Mouse (Mus musculus): Measurements from ENCODE around the gene 1700016K19Rik. TPM values are rescaled to one million over a fixed set of nuclear protein-coding genes. Genes with fewer than 3 reads are reported as not detected.

The 1700016K19Rik gene
- total RNA-seq, 1 experiment, result 1.2 TPM

DNA sequence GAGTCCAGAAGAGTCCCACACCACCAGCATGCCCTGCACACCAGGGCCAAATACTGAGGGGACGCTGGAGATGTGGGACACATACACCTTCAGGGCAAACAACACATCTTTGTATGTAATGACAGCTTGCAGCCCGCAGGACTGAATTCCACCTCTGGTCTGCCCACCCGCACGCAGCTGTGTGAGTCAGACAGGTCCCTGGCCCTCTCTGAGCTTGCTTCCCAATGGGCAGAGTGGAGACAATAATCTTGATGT lies 35.3 kb upstream of the 1700016K19Rik start:
- TF ChIP-seq ZNF384 (IDR thresholded peaks at IDR 0.05; ENCODE audit: low read depth, low read length) (no peak), MAFK (IDR thresholded peaks at IDR 0.05; ENCODE audit: insufficient read depth, low read depth, low read length) (no peak), CHD2 (IDR thresholded peaks at IDR 0.05; ENCODE audit: low read depth, low read length) (no peak), ZC3H11A (IDR thresholded peaks at IDR 0.05; ENCODE audit: borderline replicate concordance, low read depth, low read length) (no peak), HCFC1 (IDR thresholded peaks at IDR 0.05; ENCODE audit: borderline replicate concordance, insufficient read depth, low read length) (no peak)
- H3K9me3 ChIP-seq (ENCODE audit: control insufficient read depth, insufficient read depth, low read depth, low read length), result no peaks in the 10 kb centered on the region
- no peaks in the 10 kb centered on the region for H3K4me1 ChIP-seq (ENCODE audit: control insufficient read depth in 2 of 2, insufficient read depth in 2 of 2, low read length in 2 of 2, poor library complexity in 1 of 2)
- H3K4me3 ChIP-seq (ENCODE audit: insufficient read depth in 1 of 2, low read depth in 1 of 2, low read length in 2 of 2, poor library complexity in 1 of 2, severe bottlenecking in 1 of 2), result no peak overlapping the region
- DNase-seq (ENCODE audit: low read depth, low spot score), result no peak
- in situ Hi-C loops (cut with MboI; ENCODE audit: low sequenced_read_pairs in 2 of 2, unreplicated experiment in 2 of 2), result no loop called here
- H3K27ac ChIP-seq (ENCODE audit: insufficient read depth, low read depth, low read length, poor library complexity, severe bottlenecking), result no peak overlapping the region
- H3K9ac ChIP-seq (ENCODE audit: insufficient read depth, low read depth, low read length, poor library complexity, severe bottlenecking), result no peak overlapping the region
- H3K36me3 ChIP-seq (ENCODE audit: control insufficient read depth, insufficient read depth, low read length, poor library complexity, severe bottlenecking), result no peaks in the 10 kb centered on the region

DNA sequence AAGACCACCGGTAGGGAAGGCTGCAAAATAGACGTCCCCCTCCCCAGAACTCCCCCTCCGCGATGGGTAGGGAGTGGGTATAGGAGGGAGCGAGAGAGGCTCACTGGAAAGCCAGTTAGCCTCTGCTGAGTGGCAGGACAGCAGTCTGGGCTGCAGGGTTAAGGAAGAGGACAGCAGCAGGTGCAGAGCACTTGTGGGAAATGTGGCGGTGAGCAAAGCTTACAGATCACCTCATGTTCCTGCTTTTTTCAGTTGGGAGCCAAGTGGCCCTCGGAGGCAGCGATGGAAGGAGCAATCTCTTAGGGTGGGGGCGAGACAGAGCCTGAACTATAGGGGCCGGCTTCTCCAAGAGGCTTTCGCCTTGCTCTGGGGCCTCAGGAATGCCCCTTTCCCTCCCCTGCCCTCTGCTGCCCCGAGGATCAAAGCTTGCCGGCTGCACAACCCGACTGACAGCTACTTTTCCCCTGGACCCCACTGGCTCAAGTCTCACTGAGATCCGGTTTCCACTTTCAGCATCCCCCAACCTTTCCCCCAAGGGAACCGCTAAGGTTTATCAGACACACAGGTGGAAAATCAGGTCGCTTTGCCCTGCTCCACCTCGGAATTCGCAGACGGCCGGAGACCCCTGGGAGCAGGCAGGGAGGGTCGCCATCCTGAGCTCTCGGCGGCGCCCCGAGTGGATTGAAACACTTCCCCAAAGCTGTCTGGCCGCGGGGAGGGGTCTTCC lies 33.9 kb upstream of the 1700016K19Rik start:
- TF ChIP-seq MAFK (IDR thresholded peaks at IDR 0.05; ENCODE audit: insufficient read depth, low read depth, low read length), result no peak
- TF ChIP-seq CHD2 (IDR thresholded peaks at IDR 0.05; ENCODE audit: low read depth, low read length), result no peak
- no peak for TF ChIP-seq ZC3H11A (IDR thresholded peaks at IDR 0.05; ENCODE audit: borderline replicate concordance, low read depth, low read length)
- no peak for TF ChIP-seq HCFC1 (IDR thresholded peaks at IDR 0.05; ENCODE audit: borderline replicate concordance, insufficient read depth, low read length)
- no peak for TF ChIP-seq ZNF384 (IDR thresholded peaks at IDR 0.05; ENCODE audit: low read depth, low read length)
- H3K9me3 ChIP-seq (ENCODE audit: control insufficient read depth, insufficient read depth, low read depth, low read length), result no peaks in the 10 kb centered on the region
- H3K27ac ChIP-seq (ENCODE audit: insufficient read depth, low read depth, low read length, poor library complexity, severe bottlenecking), result no peak overlapping the region
- no peaks in the 10 kb centered on the region for H3K4me1 ChIP-seq (ENCODE audit: control insufficient read depth in 2 of 2, insufficient read depth in 2 of 2, low read length in 2 of 2, poor library complexity in 1 of 2)
- peak overlapping the region; percentile 59 for H3K9ac ChIP-seq (ENCODE audit: insufficient read depth, low read depth, low read length, poor library complexity, severe bottlenecking)
- H3K4me3 ChIP-seq (ENCODE audit: insufficient read depth in 1 of 2, low read depth in 1 of 2, low read length in 2 of 2, poor library complexity in 1 of 2, severe bottlenecking in 1 of 2), result peak overlapping the region; percentile 84 to 85
- DNase-seq (ENCODE audit: low read depth, low spot score), result no peak
- in situ Hi-C loops (cut with MboI; ENCODE audit: low sequenced_read_pairs in 2 of 2, unreplicated experiment in 2 of 2), result no loop called here
- H3K36me3 ChIP-seq (ENCODE audit: control insufficient read depth, insufficient read depth, low read length, poor library complexity, severe bottlenecking), result no peaks in the 10 kb centered on the region

- in situ Hi-C loops (cut with MboI; ENCODE audit: low sequenced_read_pairs in 2 of 2, unreplicated experiment in 2 of 2), result no loop called here
Measured at GRCm38 (mm10) chr11:75966401-75967372, 33.0 kb upstream of the 1700016K19Rik start.

GRCm38 (mm10) chr11:75968761-75969160 lies 31.0 kb upstream of the 1700016K19Rik start:
- H3K9ac ChIP-seq (ENCODE audit: insufficient read depth, low read depth, low read length, poor library complexity, severe bottlenecking), result no peak overlapping the region
- H3K36me3 ChIP-seq (ENCODE audit: control insufficient read depth, insufficient read depth, low read length, poor library complexity, severe bottlenecking), result no peaks in the 10 kb centered on the region
- no peaks in the 10 kb centered on the region for H3K9me3 ChIP-seq (ENCODE audit: control insufficient read depth, insufficient read depth, low read depth, low read length)
- H3K4me3 ChIP-seq (ENCODE audit: insufficient read depth in 1 of 2, low read depth in 1 of 2, low read length in 2 of 2, poor library complexity in 1 of 2, severe bottlenecking in 1 of 2), result no peak overlapping the region
- no peak for TF ChIP-seq ZC3H11A (IDR thresholded peaks at IDR 0.05; ENCODE audit: borderline replicate concordance, low read depth, low read length)
- TF ChIP-seq CHD2 (IDR thresholded peaks at IDR 0.05; ENCODE audit: low read depth, low read length), result no peak
- TF ChIP-seq ZNF384 (IDR thresholded peaks at IDR 0.05; ENCODE audit: low read depth, low read length), result no peak
- no peak for TF ChIP-seq MAFK (IDR thresholded peaks at IDR 0.05; ENCODE audit: insufficient read depth, low read depth, low read length)
- no peak for TF ChIP-seq HCFC1 (IDR thresholded peaks at IDR 0.05; ENCODE audit: borderline replicate concordance, insufficient read depth, low read length)
- no peak for DNase-seq (ENCODE audit: low read depth, low spot score)
- in situ Hi-C loops (cut with MboI; ENCODE audit: low sequenced_read_pairs in 2 of 2, unreplicated experiment in 2 of 2), result no loop called here
- H3K27ac ChIP-seq (ENCODE audit: insufficient read depth, low read depth, low read length, poor library complexity, severe bottlenecking), result no peak overlapping the region
- no peaks in the 10 kb centered on the region for H3K4me1 ChIP-seq (ENCODE audit: control insufficient read depth in 2 of 2, insufficient read depth in 2 of 2, low read length in 2 of 2, poor library complexity in 1 of 2)

More at GRCm38 (mm10) chr11:75966401-75967372, 33.0 kb upstream of the 1700016K19Rik start:
- Histone ChIP-seq H3K9me3 (ENCODE audit: control insufficient read depth, insufficient read depth, low read depth, low read length) (no peaks in the 10 kb centered on the region), H3K9ac (ENCODE audit: insufficient read depth, low read depth, low read length, poor library complexity, severe bottlenecking) (peak overlapping the region; percentile 59), H3K4me1 (ENCODE audit: control insufficient read depth in 2 of 2, insufficient read depth in 2 of 2, low read length in 2 of 2, poor library complexity in 1 of 2) (no peaks in the 10 kb centered on the region), H3K4me3 (ENCODE audit: insufficient read depth in 1 of 2, low read depth in 1 of 2, low read length in 2 of 2, poor library complexity in 1 of 2, severe bottlenecking in 1 of 2) (peak overlapping the region; percentile 84 to 85), H3K27ac (ENCODE audit: insufficient read depth, low read depth, low read length, poor library complexity, severe bottlenecking) (no peak overlapping the region), H3K36me3 (ENCODE audit: control insufficient read depth, insufficient read depth, low read length, poor library complexity, severe bottlenecking) (no peaks in the 10 kb centered on the region)
- DNase-seq (ENCODE audit: low read depth, low spot score), result peak; percentile 59
- TF ChIP-seq ZC3H11A (IDR thresholded peaks at IDR 0.05; ENCODE audit: borderline replicate concordance, low read depth, low read length), result 0 out of 2 replicates have a peak, but pooled peaks have one; percentile 25
- TF ChIP-seq ZNF384 (IDR thresholded peaks at IDR 0.05; ENCODE audit: low read depth, low read length), result no peak
